Mouse (Mus musculus) midbrain, postnatal 0 days (tissue): ENCODE measurements around the gene Fbxl22. TPM values are rescaled to one million over a fixed set of nuclear protein-coding genes. Genes with fewer than 3 reads are reported as not detected.

Experiments
- ATAC-seq: fragments of 200-750 bp; cut with Nextera tagmentation; 2 replicates; pipeline ENCODE4 v1.8.0; 2017; ENCODE audit warnings: moderate number of reproducible peaks, mild to moderate bottlenecking, moderate TSS enrichment, moderate library complexity; ENCODE audit not compliant: low FRiP score
- DNase-seq: peaks from one replicate; pipeline ENCODE4 v3.0.0-alpha.2; 2015; ENCODE audit warnings: low spot score
- H3K27ac ChIP-seq: fragments of 300-500 bp; sonication (generic); 2 replicates; pipeline ENCODE4 v1.5.1; 2014; ENCODE audit warnings: low read depth, mild to moderate bottlenecking, low read length, mixed read lengths
- H3K27me3 ChIP-seq: fragments of 300-500 bp; sonication (generic); 2 replicates; pipeline ENCODE4 v1.6.1; 2014; ENCODE audit warnings: low read length, control low read depth, mixed read lengths; ENCODE audit not compliant: insufficient read depth
- H3K36me3 ChIP-seq: fragments of 300-500 bp; sonication (generic); 2 replicates; pipeline ENCODE4 v1.6.1; 2014; ENCODE audit warnings: low read length, control low read depth, mixed read lengths; ENCODE audit not compliant: insufficient read depth
- H3K4me1 ChIP-seq: fragments of 300-500 bp; sonication (generic); 2 replicates; pipeline ENCODE4 v1.6.1; 2014; ENCODE audit warnings: mild to moderate bottlenecking, control low read depth, antibody characterized with exemption, low read length, mixed read lengths; ENCODE audit not compliant: insufficient read depth
- H3K4me2 ChIP-seq: fragments of 300-500 bp; sonication (generic); 2 replicates; pipeline ENCODE4 v1.6.1; 2014; ENCODE audit warnings: low read depth, mild to moderate bottlenecking, low read length, mixed read lengths; ENCODE audit not compliant: poor library complexity, severe bottlenecking
- H3K4me3 ChIP-seq: fragments of 300-500 bp; sonication (generic); 2 replicates; pipeline ENCODE4 v1.5.1; 2014; ENCODE audit warnings: low read depth, mild to moderate bottlenecking, low read length, moderate library complexity
- H3K9ac ChIP-seq: fragments of 300-500 bp; sonication (generic); replicated peaks from 2 replicates; pipeline ENCODE4 v1.6.1; 2014; ENCODE audit warnings: mild to moderate bottlenecking, low read length, moderate library complexity, mixed read lengths; ENCODE audit not compliant: poor library complexity, severe bottlenecking
- H3K9me3 ChIP-seq: fragments of 300-500 bp; sonication (generic); 2 replicates; pipeline ENCODE4 v1.6.1; 2016; ENCODE audit warnings: low read length, control low read depth
- CTCF ChIP-seq: IDR thresholded peaks from 2 replicates; pipeline ENCODE4 v1.5.1; 2016; ENCODE audit warnings: antibody characterized with exemption, mild to moderate bottlenecking
- WGBS: fragments of 180-500 bp; shearing (Covaris S2); extraction: QIAGEN DNeasy Blood & Tissue Kit; methylation state at CpG from one replicate; pipeline ENCODE4 v1.1.7; 2014; 5-methylcytosine and 5-hydroxymethylcytosine counted together
- polyA plus RNA-seq: library from polyadenylated mRNA; unstranded; fragments of >200 nt; fragmentation: Nextera tagmentation; extraction: Ambion mirVana; gene quantifications from 2 replicates; pipeline ENCODE4 v1.2.1, GENCODE M21; 2015
- total RNA-seq: library from RNA; depleted of rRNA; stranded (reverse); fragments of >200 nt; gene quantifications from 2 replicates; pipeline ENCODE4 v1.2.3, GENCODE M21; 2014; rRNA removed

Fbxl22 gene
- total RNA-seq (0.28 and 0.60 TPM in 2 replicates), polyA plus RNA-seq (0.60 and 0.63 TPM in 2 replicates)

- H3K9ac ChIP-seq = no peak within 1 kb of the TSS
- H3K4me2 ChIP-seq = no peak within 1 kb of the TSS
- H3K36me3 ChIP-seq = peaks cover 18% of the 10 kb centered on the region; the same call in 1 of the 2 replicates
- H3K9me3 ChIP-seq = no peaks in the 10 kb centered on the region
- peak; percentile 67 for DNase-seq
- H3K27ac ChIP-seq = no peak within 1 kb of the TSS
- no peak for ATAC-seq
- H3K4me3 ChIP-seq = no peak within 1 kb of the TSS
- H3K27me3 ChIP-seq = no peaks in the 10 kb centered on the region
- 62% methylated on average over 17 of the region's 17 CpGs for WGBS
- H3K4me1 ChIP-seq = peaks cover 5% of the 10 kb centered on the region; the same call in 1 of the 2 replicates
- peak; percentile 86 for TF ChIP-seq CTCF
Observed at GRCm38 (mm10) chr9:66514256-66514770, at the start of gene Fbxl22. Gene Fbxl22 (minus strand): TSS chr9:66514593.

DNA sequence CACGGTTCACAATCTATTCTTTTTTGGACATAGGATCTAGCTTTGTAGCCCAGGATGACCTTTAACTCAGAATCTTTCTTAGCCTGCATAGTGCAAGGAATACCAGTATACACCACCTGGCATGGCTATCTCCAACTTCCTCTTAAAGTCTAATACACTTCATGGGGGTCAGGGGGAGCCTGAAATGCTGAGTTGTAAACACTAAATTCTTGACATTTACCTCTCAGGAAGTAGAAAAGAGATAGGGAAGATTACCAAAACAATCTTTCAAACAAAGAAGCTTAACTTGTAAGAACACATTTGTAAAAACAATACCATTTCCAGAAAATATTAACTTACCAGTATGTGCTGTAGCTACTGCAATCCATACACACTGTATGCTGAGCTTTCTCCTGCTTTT is 47.8 kb upstream of the Fbxl22 start:
- no peaks in the 10 kb centered on the region for H3K36me3 ChIP-seq
- no peaks in the 10 kb centered on the region for H3K27me3 ChIP-seq
- no peak for ATAC-seq
- no peaks in the 10 kb centered on the region for H3K4me1 ChIP-seq
- no peak for TF ChIP-seq CTCF
- no peaks in the 10 kb centered on the region for H3K9me3 ChIP-seq
- no peak for DNase-seq
- no peak overlapping the region for H3K4me2 ChIP-seq
- no peak overlapping the region for H3K9ac ChIP-seq
- 81% methylated on average over 1 of the region's 1 CpGs for WGBS
- no peak overlapping the region for H3K4me3 ChIP-seq
- no peak overlapping the region for H3K27ac ChIP-seq

DNA sequence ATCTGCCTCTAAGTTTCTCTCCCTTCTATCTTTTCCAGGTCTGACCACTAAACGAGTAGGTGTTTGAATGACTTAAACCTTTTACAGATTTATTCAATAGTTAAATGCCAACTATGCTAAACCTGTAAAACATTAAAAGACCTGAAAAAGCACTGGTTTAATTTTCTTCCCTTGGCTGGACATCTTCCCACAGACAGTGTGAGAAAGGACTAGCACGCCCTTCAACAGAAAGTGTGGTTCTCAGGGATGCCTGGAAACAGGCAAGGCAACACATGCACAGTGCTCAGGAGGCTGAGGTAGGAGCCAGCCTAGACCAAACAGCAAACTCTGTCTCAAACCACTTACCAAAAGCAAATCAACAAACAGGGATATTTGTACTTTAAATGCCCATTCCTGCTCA is 47.1 kb upstream of the Fbxl22 start:
- H3K27me3 ChIP-seq = no peaks in the 10 kb centered on the region
- no peak for TF ChIP-seq CTCF
- H3K4me2 ChIP-seq = no peak overlapping the region
- H3K9ac ChIP-seq = no peak overlapping the region
- no peak for ATAC-seq
- no peaks in the 10 kb centered on the region for H3K36me3 ChIP-seq
- H3K4me3 ChIP-seq = no peak overlapping the region
- H3K27ac ChIP-seq = no peak overlapping the region
- WGBS = 95% methylated on average over 2 of the region's 2 CpGs
- no peaks in the 10 kb centered on the region for H3K4me1 ChIP-seq
- no peaks in the 10 kb centered on the region for H3K9me3 ChIP-seq
- no peak for DNase-seq

GRCm38 (mm10) chr9:66560728-66561127 is 46.3 kb upstream of the Fbxl22 start:
- Histone ChIP-seq H3K36me3 (no peaks in the 10 kb centered on the region), H3K4me1 (no peaks in the 10 kb centered on the region), H3K9ac (no peak overlapping the region), H3K27me3 (no peaks in the 10 kb centered on the region), H3K4me2 (no peak overlapping the region), H3K4me3 (no peak overlapping the region), H3K9me3 (no peaks in the 10 kb centered on the region), H3K27ac (no peak overlapping the region)
- WGBS = 67% methylated on average over 1 of the region's 1 CpGs
- no peak for TF ChIP-seq CTCF
- no peak for ATAC-seq
- no peak for DNase-seq

GRCm38 (mm10) chr9:66560295-66560694 is 45.9 kb upstream of the Fbxl22 start:
- Histone ChIP-seq H3K27me3 (no peaks in the 10 kb centered on the region), H3K4me1 (no peaks in the 10 kb centered on the region), H3K9me3 (no peaks in the 10 kb centered on the region), H3K4me2 (no peak overlapping the region), H3K36me3 (no peaks in the 10 kb centered on the region), H3K4me3 (no peak overlapping the region), H3K27ac (no peak overlapping the region), H3K9ac (no peak overlapping the region)
- DNase-seq (peak; percentile 73), ATAC-seq (no peak)
- WGBS = 28% methylated on average over 2 of the region's 2 CpGs
- TF ChIP-seq CTCF = no peak

DNA sequence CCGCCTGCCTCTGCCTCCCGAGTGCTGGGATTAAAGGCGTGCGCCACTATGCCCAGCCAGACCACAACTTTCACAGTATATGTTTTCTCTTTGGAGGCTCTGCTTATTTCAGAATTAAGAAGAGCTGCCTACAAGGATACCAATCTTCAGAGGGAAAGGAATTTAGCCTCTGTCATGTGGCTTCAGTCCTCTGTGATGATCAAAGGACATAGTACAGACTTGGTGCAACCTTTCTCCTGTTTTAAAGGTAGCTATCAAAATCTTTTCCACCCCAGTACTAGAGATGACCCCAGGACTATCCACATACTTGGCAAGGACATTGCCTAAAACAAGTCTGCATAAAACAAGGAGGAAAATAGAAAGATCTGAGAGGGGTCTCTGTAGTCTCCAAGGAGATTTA is 44.6 kb upstream of the Fbxl22 start:
- no peak for TF ChIP-seq CTCF
- no peaks in the 10 kb centered on the region for H3K9me3 ChIP-seq
- ATAC-seq = no peak
- no peak for DNase-seq
- no peak overlapping the region for H3K4me2 ChIP-seq
- no peaks in the 10 kb centered on the region for H3K4me1 ChIP-seq
- no peak overlapping the region for H3K4me3 ChIP-seq
- no peak overlapping the region; the same call in 1 of the 2 replicates for H3K27ac ChIP-seq
- WGBS = 100% methylated on average over 4 of the region's 4 CpGs
- no peaks in the 10 kb centered on the region for H3K27me3 ChIP-seq
- no peaks in the 10 kb centered on the region for H3K36me3 ChIP-seq
- H3K9ac ChIP-seq = no peak overlapping the region
